Mouse (Mus musculus) bone marrow, adult 2 months (tissue): ENCODE results near the gene A930018P22Rik. TPM values are rescaled to one million over a fixed set of nuclear protein-coding genes. Genes with fewer than 3 reads are reported as not detected.

ENCODE experiments used
- H3K27ac ChIP-seq: fragments of 200-500 bp; 2 replicates; pipeline ENCODE4 v1.5.1; 2012; ENCODE audit warnings: low read depth, mild to moderate bottlenecking, control low read depth, inconsistent platforms, low read length; ENCODE audit not compliant: control insufficient read depth, poor library complexity, insufficient read depth
- H3K4me1 ChIP-seq: fragments of 200-500 bp; 2 replicates; pipeline ENCODE4 v1.6.1; 2011; ENCODE audit warnings: low read length; ENCODE audit not compliant: control insufficient read depth, insufficient read depth
- H3K4me3 ChIP-seq: fragments of 200-500 bp; replicated peaks from 2 replicates; pipeline ENCODE3; 2011; ENCODE audit warnings: mild to moderate bottlenecking, low read depth, low read length, control low read depth; ENCODE audit not compliant: control insufficient read depth
- CTCF ChIP-seq: fragments of 200-500 bp; IDR thresholded peaks from 2 replicates; pipeline ENCODE4 v1.5.1; 2011; ENCODE audit warnings: low read length, control low read depth; ENCODE audit not compliant: control insufficient read depth, insufficient read depth
- POLR2A ChIP-seq: fragments of 200-500 bp; IDR thresholded peaks from 2 replicates; pipeline ENCODE4 v1.6.1; 2011; ENCODE audit warnings: low read depth, mild to moderate bottlenecking, control low read depth, low read length, borderline replicate concordance; ENCODE audit not compliant: control insufficient read depth
- WGBS: fragments of 180-500 bp; shearing (Covaris S2); methylation state at CpG from one replicate; pipeline ENCODE4 v1.1.7; 2018; 5-methylcytosine and 5-hydroxymethylcytosine counted together
- polyA plus RNA-seq: library from polyadenylated mRNA; stranded (reverse); fragments of >200 nt; gene quantifications from 2 replicates; pipeline ENCODE4 v1.2.4, GENCODE M21; 2011; ENCODE audit warnings: low replicate concordance; ENCODE audit not compliant: missing spikeins, insufficient read depth, insufficient read length

A930018P22Rik gene
- polyA plus RNA-seq, 1 experiment, result not detected

DNA sequence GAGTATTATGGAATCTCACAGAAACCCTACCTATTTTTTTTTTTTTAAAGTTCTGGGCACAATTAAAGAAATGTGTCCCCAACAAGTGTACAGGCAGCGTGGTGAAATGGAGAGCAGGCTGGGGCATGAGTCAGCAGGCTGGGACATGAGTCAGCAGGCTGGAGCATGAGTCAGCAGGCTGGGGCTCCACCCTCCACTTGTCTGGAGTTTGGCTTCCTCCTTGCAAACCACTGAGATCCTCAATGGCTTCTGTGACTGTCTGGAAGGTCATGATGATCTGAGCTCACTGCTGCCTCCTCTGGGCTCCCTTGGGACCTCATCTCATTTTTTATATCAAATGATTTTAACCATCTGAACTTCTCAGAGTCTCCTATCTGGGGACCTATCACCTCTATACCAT is 23.4 kb downstream of the A930018P22Rik start:
- no peak for TF ChIP-seq POLR2A
- TF ChIP-seq CTCF, result no peak
- no peaks in the 10 kb centered on the region for H3K4me1 ChIP-seq
- no peak overlapping the region for H3K4me3 ChIP-seq
- H3K27ac ChIP-seq, result no peak overlapping the region
- 5% methylated on average over 1 of the region's 1 CpGs for WGBS

GRCm38 (mm10) chr2:104147910-104148561 is 25.5 kb downstream of the A930018P22Rik start:
- WGBS, result 47% methylated on average over 4 of the region's 4 CpGs
- TF ChIP-seq POLR2A (no peak), CTCF (no peak)
- Histone ChIP-seq H3K27ac (no peak overlapping the region), H3K4me1 (no peaks in the 10 kb centered on the region), H3K4me3 (no peak overlapping the region)

DNA sequence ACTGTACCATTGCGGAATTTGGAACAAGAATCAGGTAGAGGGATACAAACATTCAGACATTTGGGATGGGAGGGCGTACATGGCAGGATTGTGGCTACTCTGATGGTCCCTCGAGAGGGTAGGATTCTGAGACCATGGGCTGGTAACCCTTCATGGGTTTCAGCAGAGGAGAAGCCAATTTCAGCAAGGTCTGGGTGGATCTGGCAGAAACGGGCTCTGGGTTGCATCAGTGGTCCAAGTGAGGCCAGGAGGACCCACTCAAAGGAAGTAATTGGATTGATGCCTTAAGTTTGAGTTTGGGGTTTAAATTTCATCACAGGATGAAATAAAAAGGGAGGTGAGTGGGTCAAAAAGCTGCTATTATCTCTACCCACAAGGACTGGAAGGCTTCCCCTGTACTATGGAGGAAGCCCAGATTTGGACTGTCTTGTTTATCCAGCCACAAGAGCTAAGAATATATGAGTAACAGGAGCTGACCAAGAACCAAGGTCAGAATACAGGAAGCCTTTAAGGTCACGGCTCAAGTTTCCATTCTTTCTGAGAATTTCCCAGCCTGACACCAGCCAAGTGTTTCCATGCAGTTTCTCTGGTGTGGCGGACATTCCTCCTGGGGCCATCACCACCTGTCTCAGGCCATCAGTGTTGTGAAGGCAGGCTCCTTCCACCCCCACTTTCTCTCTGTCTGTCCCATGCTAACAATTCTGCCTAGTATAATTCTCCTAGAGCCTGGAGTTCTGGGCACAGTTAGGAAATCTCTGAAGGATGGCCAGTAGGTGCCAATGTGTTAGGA is 28.2 kb downstream of the A930018P22Rik start:
- Histone ChIP-seq H3K4me3 (no peak overlapping the region), H3K4me1 (no peaks in the 10 kb centered on the region), H3K27ac (no peak overlapping the region)
- TF ChIP-seq CTCF (no peak), POLR2A (no peak)
- 67% methylated on average over 6 of the region's 6 CpGs for WGBS

- TF ChIP-seq POLR2A (no peak), CTCF (no peak)
- Histone ChIP-seq H3K4me1 (no peaks in the 10 kb centered on the region), H3K27ac (no peak overlapping the region), H3K4me3 (no peak overlapping the region)
- WGBS, result 66% methylated on average over 4 of the region's 4 CpGs
Measured at GRCm38 (mm10) chr2:104153345-104153744, 30.8 kb downstream of the A930018P22Rik start.

DNA sequence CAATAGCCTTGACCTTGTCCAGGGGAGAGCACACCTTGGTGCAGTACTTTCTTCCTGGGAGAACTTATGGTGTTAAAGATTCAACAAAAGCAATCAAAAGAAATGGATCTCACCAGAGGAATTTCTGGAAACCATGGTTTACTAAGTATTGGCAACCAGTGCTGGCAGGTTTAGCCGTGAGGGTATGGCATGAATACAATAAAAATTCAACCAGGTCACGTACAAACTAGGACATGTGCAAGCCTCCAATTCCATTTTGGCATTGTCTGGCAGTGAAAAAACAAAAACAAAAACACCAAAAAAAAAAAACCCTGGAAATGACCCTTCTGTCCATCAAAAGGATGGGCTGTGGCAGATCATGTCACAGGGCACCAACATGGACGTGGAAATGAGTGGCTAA is 31.3 kb downstream of the A930018P22Rik start:
- Histone ChIP-seq H3K4me1 (no peaks in the 10 kb centered on the region), H3K27ac (no peak overlapping the region), H3K4me3 (no peak overlapping the region)
- no peak for TF ChIP-seq POLR2A
- no peak for TF ChIP-seq CTCF
- 75% methylated on average over 3 of the region's 3 CpGs for WGBS

DNA sequence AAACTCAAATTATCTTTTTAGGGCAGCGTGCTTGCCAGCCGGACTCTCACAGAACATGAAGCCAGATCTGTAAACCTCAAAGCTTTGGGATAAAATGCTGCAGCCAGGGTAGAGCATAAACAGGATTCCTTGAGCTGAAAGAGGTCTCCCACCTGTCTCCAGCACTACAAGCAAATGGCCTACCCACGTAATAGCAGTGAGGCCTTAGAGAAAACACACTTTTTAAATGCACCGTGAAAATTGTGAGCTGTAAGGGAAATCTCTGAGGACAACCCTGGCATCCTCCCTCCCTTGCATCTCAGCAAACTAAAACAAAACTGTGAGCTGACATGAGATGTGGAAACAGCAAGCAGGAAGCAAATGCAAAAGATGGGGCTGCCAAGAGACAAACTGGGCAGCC is 35.3 kb downstream of the A930018P22Rik start:
- Histone ChIP-seq H3K4me3 (no peak overlapping the region), H3K27ac (no peak overlapping the region), H3K4me1 (no peaks in the 10 kb centered on the region)
- 80% methylated on average over 4 of the region's 4 CpGs for WGBS
- TF ChIP-seq CTCF (no peak), POLR2A (no peak)

DNA sequence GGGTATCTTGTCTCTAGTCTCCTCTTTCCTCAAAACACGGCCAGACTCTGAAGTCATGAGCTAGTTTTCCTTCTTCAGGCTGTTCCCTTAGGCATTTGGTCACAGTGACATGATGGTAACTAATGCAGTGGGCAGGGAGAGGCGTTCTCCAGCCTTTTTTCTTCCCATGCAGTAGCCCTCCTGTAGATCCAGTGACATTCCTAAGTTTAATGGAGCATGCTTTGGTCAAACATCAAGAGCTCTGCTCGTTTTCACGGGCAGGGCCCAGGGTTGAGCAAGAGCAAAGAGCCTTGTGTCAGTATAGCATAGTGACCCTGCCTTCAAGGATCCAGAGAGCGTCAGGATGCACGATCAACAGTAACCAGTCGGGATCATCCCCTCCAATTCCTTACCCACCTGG is 40.8 kb downstream of the A930018P22Rik start:
- H3K4me3 ChIP-seq, result no peak overlapping the region
- H3K4me1 ChIP-seq, result no peaks in the 10 kb centered on the region
- H3K27ac ChIP-seq, result no peak overlapping the region; the same call in 1 of the 2 replicates
- TF ChIP-seq POLR2A, result no peak
- no peak for TF ChIP-seq CTCF
- 78% methylated on average over 7 of the region's 7 CpGs for WGBS

DNA sequence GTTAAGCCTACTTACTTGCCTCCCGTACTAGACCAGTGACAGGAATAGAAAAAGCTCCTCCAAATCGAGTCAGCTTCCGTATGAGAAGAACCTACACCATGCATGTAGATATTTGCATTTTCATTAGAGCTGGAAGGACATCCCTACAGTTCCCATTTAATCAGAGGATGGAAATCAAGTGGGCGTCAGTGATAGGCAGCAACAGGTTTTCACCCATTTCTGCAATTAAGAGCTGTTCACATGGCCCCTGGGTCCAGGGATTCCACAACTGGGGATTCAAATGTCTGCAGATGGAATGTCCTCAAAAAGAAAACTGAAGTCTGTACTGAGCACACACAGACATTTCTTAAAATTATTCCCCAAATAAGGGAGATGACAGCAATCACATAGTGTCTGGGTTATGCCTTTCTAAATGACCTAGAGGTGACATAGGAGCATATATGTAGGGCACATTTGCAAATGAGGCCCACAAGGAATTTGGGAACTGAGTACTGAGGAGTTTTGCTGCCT is 41.5 kb downstream of the A930018P22Rik start:
- H3K27ac ChIP-seq, result no peak overlapping the region
- TF ChIP-seq POLR2A (no peak), CTCF (no peak)

DNA sequence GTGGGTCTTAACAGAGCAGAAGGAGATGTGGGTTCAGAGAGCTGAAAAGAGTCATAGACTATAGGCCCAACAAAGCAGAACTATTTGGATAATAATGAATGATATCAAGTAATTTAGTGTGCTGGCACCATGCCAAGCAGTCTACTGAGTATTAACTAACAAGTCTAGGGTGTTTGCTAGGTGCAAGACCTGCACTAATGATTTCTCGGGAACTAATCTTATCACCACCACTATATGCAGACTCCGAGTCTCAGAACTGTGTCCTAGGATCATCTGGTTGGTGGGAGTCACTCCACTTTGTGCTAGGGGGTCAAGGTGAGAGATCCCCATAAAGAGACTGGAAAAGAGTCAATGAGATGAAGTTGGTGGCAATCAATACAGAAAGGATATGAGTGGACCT is 43.1 kb downstream of the A930018P22Rik start:
- Histone ChIP-seq H3K4me3 (no peak overlapping the region), H3K27ac (no peak overlapping the region), H3K4me1 (no peaks in the 10 kb centered on the region)
- TF ChIP-seq POLR2A, result no peak
- no peak for TF ChIP-seq CTCF
- WGBS, result 89% methylated on average over 2 of the region's 2 CpGs

More for the DNA sequence above, 41.5 kb downstream of the A930018P22Rik start:
- Histone ChIP-seq H3K4me1 (no peaks in the 10 kb centered on the region), H3K4me3 (no peak overlapping the region)
- WGBS, result 75% methylated on average over 4 of the region's 4 CpGs
